Mouse (Mus musculus) cortical plate, adult 2 months (tissue): ENCODE data around the gene Ehmt2. TPM values are rescaled to one million over a fixed set of nuclear protein-coding genes. Genes with fewer than 3 reads are reported as not detected.
A peak's percentile ranks its signal among the peaks of the same experiment; 100 is the strongest.

ENCODE experiments used
- H3K27ac ChIP-seq: fragments of 200-500 bp; 2 replicates; pipeline ENCODE4 v1.5.1; 2012; ENCODE audit warnings: low read length, control low read depth, inconsistent platforms; ENCODE audit not compliant: insufficient read depth
- H3K4me1 ChIP-seq: fragments of 200-500 bp; 2 replicates; pipeline ENCODE4 v1.6.1; 2011; ENCODE audit warnings: low read length; ENCODE audit not compliant: control insufficient read depth, insufficient read depth
- H3K4me3 ChIP-seq: fragments of 200-500 bp; 2 replicates; pipeline ENCODE4 v1.5.1; 2011; ENCODE audit warnings: mild to moderate bottlenecking, low read length, control low read depth; ENCODE audit not compliant: insufficient read depth
- CTCF ChIP-seq: fragments of 200-500 bp; IDR thresholded peaks from 2 replicates; pipeline ENCODE4 v1.5.1; 2011; ENCODE audit warnings: mild to moderate bottlenecking, control low read depth, low read length; ENCODE audit not compliant: insufficient read depth; ENCODE audit errors: extremely low read depth
- POLR2A ChIP-seq: fragments of 200-500 bp; IDR thresholded peaks from 2 replicates; pipeline ENCODE4 v1.6.1; 2011; ENCODE audit warnings: mild to moderate bottlenecking, low read length, control low read depth; ENCODE audit not compliant: insufficient read depth; ENCODE audit errors: extremely low read depth
- polyA plus RNA-seq: library from polyadenylated mRNA; depleted of rRNA; stranded (reverse); fragments of >200 nt; gene quantifications from 2 replicates; pipeline ENCODE4 v1.2.3, GENCODE M21; 2012

Ehmt2 gene
- polyA plus RNA-seq, 1 experiment: 247 TPM

DNA sequence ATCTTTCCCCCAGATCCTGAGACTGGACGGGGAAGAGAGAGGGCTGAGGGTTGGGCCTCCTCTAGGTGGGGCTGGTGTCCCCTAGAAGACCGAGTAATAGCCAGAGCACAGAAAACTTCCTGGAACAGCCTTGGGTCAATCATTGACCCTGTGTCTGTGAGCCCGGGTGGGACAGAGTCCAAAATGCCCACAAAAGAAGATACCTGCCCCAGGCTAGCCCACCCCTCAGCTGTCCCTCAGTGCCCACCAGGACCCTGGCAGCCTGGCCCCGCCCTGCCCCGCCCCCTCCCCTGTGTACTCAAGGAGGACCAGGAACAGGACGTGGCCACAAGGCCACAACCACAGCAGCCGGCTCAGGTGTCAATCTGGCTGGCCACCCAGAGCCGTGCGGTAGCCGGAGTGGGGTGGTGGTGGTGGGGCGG is 17.2 kb downstream of the Ehmt2 start:
- H3K4me1 ChIP-seq: no peaks in the 10 kb centered on the region
- H3K4me3 ChIP-seq: no peak overlapping the region
- TF ChIP-seq POLR2A (no peak), CTCF (no peak)

DNA sequence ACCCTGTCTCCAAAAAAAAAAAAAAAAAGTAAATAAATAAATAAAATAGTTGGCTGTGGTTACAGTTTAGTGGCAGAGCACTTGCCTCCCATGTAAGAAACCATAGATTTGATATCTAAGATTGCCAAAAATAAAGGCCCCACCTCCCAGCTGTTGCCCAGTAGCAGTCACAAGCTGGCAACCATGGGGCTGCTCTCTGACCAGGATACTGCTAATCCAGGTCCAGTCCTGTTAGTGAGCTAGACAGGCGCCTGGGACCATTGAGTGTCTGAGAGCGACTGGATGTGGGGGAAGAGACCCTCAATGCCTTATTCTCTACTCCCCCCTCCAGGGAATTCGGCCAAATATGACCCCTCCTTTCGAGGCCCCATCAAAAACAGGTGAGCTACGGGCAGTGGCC is 18.0 kb downstream of the Ehmt2 start:
- H3K4me3 ChIP-seq: no peak overlapping the region
- no peaks in the 10 kb centered on the region for H3K4me1 ChIP-seq
- TF ChIP-seq POLR2A (no peak), CTCF (no peak)
- no peak overlapping the region for H3K27ac ChIP-seq

More for the DNA sequence above, 17.2 kb downstream of the Ehmt2 start:
- H3K27ac ChIP-seq: no peak overlapping the region

DNA sequence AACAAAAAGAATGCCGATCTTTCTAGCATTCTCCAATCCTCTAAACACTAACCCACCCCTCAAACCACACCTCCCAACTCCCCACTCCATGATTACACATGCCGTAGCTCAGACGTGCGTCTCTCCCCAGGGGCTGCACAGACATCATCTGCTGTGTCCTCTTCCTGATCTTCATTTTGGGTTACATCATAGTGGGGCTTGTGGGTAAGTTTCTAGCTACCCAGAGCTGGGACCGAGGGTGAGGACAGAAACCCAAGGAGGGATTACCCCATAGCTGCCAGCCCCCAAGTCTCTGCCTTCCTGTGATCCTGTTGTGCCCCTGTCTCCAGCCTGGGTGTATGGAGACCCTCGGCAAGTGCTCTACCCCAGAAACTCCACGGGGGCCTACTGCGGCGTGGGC is 18.9 kb downstream of the Ehmt2 start:
- no peak overlapping the region for H3K4me3 ChIP-seq
- no peaks in the 10 kb centered on the region for H3K4me1 ChIP-seq
- H3K27ac ChIP-seq: no peak overlapping the region
- no peak for TF ChIP-seq POLR2A
- no peak for TF ChIP-seq CTCF

DNA sequence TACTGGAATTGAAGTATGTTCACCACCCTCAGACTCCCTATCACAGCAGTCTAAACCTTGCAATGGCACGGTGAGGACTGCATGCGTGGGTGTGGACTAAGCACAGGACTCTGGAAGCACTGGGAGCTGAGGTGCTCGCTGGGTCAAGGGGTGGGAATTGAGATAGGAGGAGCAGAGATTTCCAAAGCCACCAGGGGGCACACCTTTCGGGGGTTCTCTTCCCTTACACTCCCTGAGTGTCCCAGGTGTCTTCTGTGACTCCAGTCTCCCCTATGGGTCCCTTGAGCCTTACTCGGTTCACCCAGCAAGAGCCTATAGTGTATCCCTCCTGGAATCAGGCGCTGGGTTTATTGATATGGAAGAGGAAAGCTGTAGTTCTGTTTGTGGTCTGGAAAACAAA is 24.7 kb downstream of the Ehmt2 start:
- TF ChIP-seq POLR2A (no peak), CTCF (0 out of 2 replicates have a peak, but pooled peaks have one; percentile 13)
- Histone ChIP-seq H3K27ac (no peak overlapping the region), H3K4me1 (peaks cover 2% of the 10 kb centered on the region), H3K4me3 (no peak overlapping the region)

DNA sequence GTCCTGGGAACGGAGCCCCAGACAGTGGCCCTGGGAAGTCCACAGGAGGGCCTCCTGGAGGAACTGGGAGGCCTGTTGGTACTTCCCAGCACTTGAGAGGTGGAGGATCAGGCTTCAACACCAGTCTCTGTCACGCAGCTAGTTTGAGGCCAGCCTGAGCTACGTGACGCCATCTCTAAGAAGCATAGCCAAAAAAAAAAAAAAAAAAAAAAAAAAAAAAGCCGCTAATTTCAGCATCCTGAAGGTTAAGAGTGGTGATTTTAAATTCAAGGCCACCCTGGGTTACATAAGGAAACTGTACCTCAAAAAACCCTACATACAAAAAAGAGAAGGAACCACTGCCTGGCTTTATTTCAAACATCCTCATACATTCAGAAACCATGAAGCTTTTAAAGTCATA is 26.0 kb downstream of the Ehmt2 start:
- Histone ChIP-seq H3K4me1 (peaks cover 2% of the 10 kb centered on the region), H3K27ac (no peak overlapping the region), H3K4me3 (no peak overlapping the region)
- no peak for TF ChIP-seq POLR2A
- no peak for TF ChIP-seq CTCF

DNA sequence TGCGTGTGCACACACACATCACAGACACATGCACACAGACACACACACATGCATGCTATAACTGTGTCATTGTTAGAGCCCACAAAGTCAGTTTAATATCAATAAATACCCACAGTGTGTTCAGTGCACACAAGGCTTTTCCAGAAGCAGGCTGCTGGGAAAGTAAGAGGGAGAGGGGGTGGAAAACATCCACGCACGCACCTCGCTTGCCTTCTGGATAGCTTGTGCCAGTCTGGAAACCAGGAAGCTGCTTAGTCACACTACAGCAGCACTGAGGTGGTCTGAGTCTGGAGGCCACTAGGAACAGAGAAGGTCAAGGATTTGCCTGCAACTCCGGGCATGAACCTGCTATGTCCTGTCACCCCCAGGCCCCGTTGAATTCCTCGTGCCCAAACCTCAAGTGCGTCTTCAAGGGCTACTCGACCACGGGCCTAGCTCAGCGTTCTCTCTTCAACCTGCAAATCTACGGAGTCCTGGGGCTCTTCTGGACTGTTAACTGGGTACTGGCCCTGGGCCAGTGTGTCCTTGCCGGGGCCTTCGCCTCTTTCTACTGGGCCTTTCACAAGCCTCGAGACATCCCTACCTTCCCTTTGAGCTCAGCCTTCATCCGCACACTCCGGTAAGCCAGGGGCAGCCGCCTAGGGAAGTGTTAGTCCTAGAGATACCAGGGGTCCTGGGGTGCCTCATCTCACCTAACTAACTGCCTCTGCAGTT is 29.2 kb downstream of the Ehmt2 start:
- TF ChIP-seq POLR2A (no peak), CTCF (no peak)
- Histone ChIP-seq H3K4me3 (no peak overlapping the region), H3K4me1 (peaks cover 2% of the 10 kb centered on the region), H3K27ac (no peak overlapping the region)

DNA sequence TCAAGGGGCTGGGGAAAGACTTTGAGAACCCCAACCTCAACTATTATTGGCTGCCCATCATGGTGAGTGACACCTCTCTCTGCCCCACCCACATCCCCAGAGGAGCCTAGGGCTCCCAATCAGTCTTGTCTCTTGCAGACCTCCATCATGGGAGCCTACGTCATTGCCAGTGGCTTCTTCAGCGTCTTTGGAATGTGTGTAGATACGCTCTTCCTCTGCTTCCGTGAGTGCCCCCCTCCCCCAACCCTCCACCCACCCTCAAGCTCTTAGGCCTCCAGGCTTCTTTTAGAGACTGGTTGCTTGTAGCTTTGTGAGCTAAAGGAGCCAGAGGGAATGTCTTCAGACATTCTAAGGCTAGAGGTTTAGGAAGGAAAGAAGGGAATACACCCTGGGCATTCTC is 30.6 kb downstream of the Ehmt2 start:
- TF ChIP-seq CTCF (no peak), POLR2A (no peak)
- H3K27ac ChIP-seq: no peak overlapping the region
- no peak overlapping the region for H3K4me3 ChIP-seq

DNA sequence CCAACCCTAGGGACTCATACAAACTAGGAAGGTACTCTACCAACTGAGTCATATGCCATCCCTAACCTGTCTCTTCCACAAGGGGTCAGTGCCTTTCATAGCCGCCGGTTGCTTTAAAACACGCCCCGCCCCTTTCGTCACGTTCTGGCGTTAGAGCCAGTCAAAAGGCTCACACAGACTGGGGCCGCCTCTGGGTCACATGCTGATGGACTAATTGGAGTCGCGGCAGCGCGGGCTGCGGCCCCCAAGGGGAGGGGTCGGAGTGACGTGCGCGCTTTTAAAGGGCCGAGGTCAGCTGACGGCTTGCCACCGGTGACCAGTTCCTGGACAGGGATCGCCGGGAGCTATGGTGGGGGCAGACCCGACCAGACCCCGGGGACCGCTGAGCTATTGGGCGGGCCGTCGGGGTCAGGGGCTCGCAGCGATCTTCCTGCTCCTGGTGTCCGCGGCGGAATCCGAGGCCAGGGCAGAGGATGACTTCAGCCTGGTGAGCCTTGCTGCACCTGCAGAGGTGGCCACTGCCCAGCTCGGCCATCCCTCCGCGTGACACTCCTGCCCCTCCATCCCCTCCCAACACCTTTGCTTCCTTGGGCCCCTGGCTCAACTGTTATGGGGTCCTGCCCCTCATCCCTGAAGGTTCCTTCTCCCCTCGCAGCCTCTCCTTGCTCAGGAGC is 32.9 kb downstream of the Ehmt2 start, which contains the start of gene Neu1:
Gene Neu1, plus strand, starts transcription at position 193 of the 674 bp plus-strand sequence.
- Histone ChIP-seq H3K4me1 (peaks cover 2% of the 10 kb centered on the region), H3K27ac (peak within 1 kb of the TSS; percentile 81), H3K4me3 (peak within 1 kb of the TSS; percentile 91)
- TF ChIP-seq CTCF: peak; percentile 48
- TF ChIP-seq POLR2A: peak; percentile 69; the same call in 1 of the 2 replicates

More for the DNA sequence above, 30.6 kb downstream of the Ehmt2 start:
- peaks cover 2% of the 10 kb centered on the region for H3K4me1 ChIP-seq

DNA sequence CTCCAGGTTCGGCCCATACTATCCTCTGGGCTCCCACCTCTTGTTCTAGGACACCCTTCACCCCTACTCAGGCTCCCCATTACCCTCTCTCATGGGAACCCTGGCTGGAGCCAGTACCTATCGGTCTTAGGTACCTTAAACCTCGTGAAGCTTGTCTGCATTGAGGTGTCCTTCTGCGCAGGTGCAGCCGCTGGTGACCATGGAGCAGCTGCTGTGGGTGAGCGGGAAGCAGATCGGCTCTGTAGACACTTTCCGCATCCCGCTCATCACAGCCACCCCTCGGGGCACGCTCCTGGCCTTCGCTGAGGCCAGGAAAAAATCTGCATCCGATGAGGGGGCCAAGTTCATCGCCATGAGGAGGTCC is 33.4 kb downstream of the Ehmt2 start:
- TF ChIP-seq CTCF (no peak), POLR2A (no peak)
- Histone ChIP-seq H3K4me3 (peak overlapping the region; percentile 91), H3K4me1 (peaks cover 2% of the 10 kb centered on the region), H3K27ac (peak overlapping the region; percentile 81; the same call in 1 of the 2 replicates)

DNA sequence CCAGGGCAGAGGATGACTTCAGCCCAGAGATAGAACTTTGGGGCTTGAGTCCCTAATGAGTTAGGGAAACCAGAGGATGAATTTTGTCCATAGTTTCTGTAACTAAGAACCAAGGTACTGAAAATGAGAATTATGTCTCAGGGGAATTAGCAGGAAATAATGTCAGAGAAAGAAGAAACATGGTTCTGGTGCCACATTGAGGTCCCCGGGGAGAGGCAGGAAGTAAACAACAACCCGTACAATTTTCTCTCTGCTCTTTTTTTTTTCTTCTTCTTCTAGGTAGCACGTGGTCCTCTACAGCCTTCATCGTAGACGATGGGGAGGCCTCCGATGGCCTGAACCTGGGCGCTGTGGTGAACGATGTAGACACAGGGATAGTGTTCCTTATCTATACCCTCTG is 34.0 kb downstream of the Ehmt2 start:
- Histone ChIP-seq H3K4me3 (peak overlapping the region; percentile 91), H3K27ac (no peak overlapping the region), H3K4me1 (no peaks in the 10 kb centered on the region)
- no peak for TF ChIP-seq CTCF
- no peak for TF ChIP-seq POLR2A
